Mouse (Mus musculus) midbrain, embryonic 10.5 days (tissue): Measurements from ENCODE around the gene Kif18b. TPM values are rescaled to one million over a fixed set of nuclear protein-coding genes. Genes with fewer than 3 reads are reported as not detected.

Experiments used
- DNase-seq: peaks from one replicate; pipeline ENCODE4 v3.0.0-alpha.2; 2017; ENCODE audit warnings: low spot score
- H3K27ac ChIP-seq: fragments of 300-500 bp; sonication (generic); replicated peaks from 2 replicates; pipeline ENCODE4 v1.5.1; 2016; ENCODE audit warnings: mild to moderate bottlenecking
- H3K27me3 ChIP-seq: fragments of 300-500 bp; sonication (generic); 2 replicates; pipeline ENCODE4 v1.6.1; 2016; ENCODE audit warnings: low read depth, mild to moderate bottlenecking; ENCODE audit not compliant: poor library complexity, severe bottlenecking
- H3K36me3 ChIP-seq: fragments of 300-500 bp; sonication (generic); 2 replicates; pipeline ENCODE4 v1.6.1; 2016; ENCODE audit warnings: mild to moderate bottlenecking, moderate library complexity
- H3K4me1 ChIP-seq: fragments of 300-500 bp; sonication (generic); 2 replicates; pipeline ENCODE4 v1.6.1; 2016
- H3K4me3 ChIP-seq: fragments of 300-500 bp; sonication (generic); 2 replicates; pipeline ENCODE4 v1.5.1; 2016; ENCODE audit warnings: mild to moderate bottlenecking, moderate library complexity
- H3K9me3 ChIP-seq: fragments of 300-500 bp; sonication (generic); replicated peaks from 2 replicates; pipeline ENCODE4 v1.6.1; 2016; ENCODE audit warnings: mild to moderate bottlenecking
- WGBS: fragments of 180-500 bp; shearing (Covaris S2); methylation state at CpG from one replicate; pipeline ENCODE4 v1.1.7; 2016; 5-methylcytosine and 5-hydroxymethylcytosine counted together
- polyA plus RNA-seq: library from polyadenylated mRNA; unstranded; fragments of >200 nt; fragmentation: Nextera tagmentation; extraction: Ambion mirVana; gene quantifications from 2 replicates; pipeline ENCODE4 v1.2.1, GENCODE M21; 2016

The Kif18b gene
- polyA plus RNA-seq, result 12.4 and 14.0 TPM in 2 replicates

DNA sequence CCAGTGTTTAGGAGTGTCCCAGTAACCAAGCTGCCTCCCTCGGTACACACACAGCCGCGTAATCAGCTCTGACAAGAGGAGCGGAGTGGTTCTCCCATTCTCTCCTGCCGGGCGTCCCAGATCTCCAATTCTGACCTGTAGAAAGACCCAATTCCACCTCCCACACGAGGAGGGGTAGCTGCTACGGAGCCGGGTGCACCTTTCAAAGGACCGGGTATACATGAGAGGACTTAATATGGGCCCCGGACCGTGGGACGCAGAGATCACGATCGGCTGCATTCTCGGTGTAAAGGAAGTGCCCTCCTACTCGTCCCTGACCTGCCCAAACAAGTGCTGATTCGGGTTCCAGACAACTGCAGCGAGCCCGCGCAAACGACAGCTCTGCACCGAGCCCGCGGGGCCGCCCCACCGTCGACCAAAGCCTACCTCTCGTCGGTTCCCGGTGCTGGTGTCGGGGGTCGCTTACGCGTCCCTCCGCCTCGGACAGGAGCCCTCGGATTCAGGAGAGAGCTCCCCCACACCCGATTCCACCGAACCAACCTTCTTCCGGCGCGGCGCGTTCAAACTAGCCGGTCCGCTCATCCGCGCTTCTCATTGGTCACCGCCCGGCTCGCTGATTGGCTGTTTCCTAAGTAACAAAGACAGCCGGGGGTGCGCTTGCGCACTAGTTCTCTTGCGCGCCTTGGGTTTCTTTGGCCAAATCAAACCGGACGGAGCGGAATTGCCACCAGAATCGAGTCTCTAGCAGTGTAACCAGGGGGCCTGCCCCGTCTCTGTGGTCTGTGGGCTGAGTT is at the start of gene Kif18b:
Gene Kif18b (minus strand): TSS at position 568 of the 794 bp plus-strand sequence.
- DNase-seq, result peak; percentile 99
- Histone ChIP-seq H3K4me3 (peak within 1 kb of the TSS; percentile 93), H3K4me1 (peaks cover 42% of the 10 kb centered on the region), H3K27me3 (peaks cover 3% of the 10 kb centered on the region; the same call in 1 of the 2 replicates), H3K36me3 (peaks cover 34% of the 10 kb centered on the region), H3K9me3 (no peaks in the 10 kb centered on the region), H3K27ac (peak within 1 kb of the TSS; percentile 96)
- under 1% methylated on average over 62 of the region's 62 CpGs for WGBS

DNA sequence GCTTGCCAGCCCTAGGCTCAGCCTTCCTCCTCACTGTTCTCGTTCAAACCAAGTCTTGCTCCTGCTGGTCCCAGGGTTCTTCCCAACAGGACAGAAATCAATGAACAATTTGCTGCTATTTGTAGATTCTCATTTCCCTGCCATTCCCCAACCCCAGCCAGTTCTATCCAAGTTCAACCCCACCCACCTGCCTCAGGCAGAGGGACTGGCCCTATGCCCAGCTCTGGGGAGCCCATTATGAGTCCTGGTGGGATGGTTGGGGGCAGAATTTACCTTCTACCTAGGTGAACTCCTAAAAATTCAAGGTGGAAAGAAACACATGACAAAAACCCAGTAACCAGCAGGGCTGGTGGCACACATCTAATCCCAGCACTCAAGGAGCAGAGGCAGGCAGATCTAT is 47.4 kb upstream of the Kif18b start:
- peaks cover 44% of the 10 kb centered on the region for H3K27me3 ChIP-seq
- no peak overlapping the region for H3K4me3 ChIP-seq
- WGBS, result 71% methylated on average over 1 of the region's 1 CpGs
- H3K4me1 ChIP-seq, result 0 out of 2 replicates have a peak, but pooled peaks cover 5% of the 10 kb centered on the region
- no peaks in the 10 kb centered on the region for H3K9me3 ChIP-seq
- no peak for DNase-seq
- H3K36me3 ChIP-seq, result no peaks in the 10 kb centered on the region
- H3K27ac ChIP-seq, result no peak overlapping the region

DNA sequence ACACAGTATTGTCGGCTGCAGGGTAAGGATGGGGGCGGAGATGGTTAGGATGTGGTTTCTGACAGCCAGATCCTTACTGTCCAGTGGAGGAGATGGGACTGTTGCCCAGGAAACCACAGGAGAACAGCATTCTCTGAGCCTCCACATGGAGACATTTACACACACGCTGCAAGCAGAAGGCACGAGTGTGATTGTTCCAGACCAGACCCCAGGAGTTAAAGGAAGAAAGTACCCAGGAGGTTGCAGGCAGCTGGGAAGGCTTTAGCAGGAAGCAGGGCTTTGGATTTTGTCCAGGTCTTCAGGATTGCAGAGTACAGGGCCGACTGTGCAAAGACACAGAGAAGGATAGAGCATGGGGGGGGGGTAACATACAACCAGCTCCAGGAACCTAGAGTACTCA is 46.7 kb upstream of the Kif18b start:
- Histone ChIP-seq H3K4me1 (peaks cover 7% of the 10 kb centered on the region; the same call in 1 of the 2 replicates), H3K36me3 (no peaks in the 10 kb centered on the region), H3K9me3 (no peaks in the 10 kb centered on the region), H3K4me3 (no peak overlapping the region), H3K27me3 (peaks cover 49% of the 10 kb centered on the region), H3K27ac (no peak overlapping the region)
- WGBS, result 67% methylated on average over 5 of the region's 5 CpGs
- DNase-seq, result no peak

DNA sequence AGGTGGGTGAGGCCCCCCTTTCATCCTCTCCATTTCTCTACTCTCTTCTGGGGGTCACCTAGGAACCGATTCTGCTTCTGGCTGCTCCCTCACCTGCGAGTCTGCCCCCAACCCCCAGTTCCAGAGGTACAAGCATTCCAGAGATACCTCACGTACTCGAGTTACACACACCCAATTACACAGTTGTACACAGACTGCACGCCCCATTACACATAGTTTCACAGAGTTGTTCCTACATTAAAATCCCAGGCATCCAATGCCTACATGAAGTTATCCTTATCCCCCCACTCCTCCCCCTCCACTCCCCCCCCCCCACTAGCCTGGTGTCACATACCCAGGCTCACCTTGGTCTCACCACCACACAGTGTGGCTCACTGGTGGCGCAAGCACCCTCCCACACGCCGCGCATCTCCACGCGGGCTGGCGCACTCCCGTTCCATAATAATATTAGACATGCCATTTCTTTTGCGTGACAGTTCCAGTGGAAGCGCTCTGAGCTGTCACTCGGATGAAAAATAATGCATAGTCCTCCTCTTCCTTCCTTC is 39.7 kb upstream of the Kif18b start:
- DNase-seq, result no peak
- WGBS, result 75% methylated on average over 16 of the region's 16 CpGs
- H3K4me3 ChIP-seq, result no peak overlapping the region; the same call in 1 of the 2 replicates
- H3K27me3 ChIP-seq, result peaks cover 47% of the 10 kb centered on the region
- peak overlapping the region; percentile 93; the same call in 1 of the 2 replicates for H3K27ac ChIP-seq
- no peaks in the 10 kb centered on the region for H3K9me3 ChIP-seq
- H3K4me1 ChIP-seq, result peaks cover 33% of the 10 kb centered on the region
- no peaks in the 10 kb centered on the region for H3K36me3 ChIP-seq

DNA sequence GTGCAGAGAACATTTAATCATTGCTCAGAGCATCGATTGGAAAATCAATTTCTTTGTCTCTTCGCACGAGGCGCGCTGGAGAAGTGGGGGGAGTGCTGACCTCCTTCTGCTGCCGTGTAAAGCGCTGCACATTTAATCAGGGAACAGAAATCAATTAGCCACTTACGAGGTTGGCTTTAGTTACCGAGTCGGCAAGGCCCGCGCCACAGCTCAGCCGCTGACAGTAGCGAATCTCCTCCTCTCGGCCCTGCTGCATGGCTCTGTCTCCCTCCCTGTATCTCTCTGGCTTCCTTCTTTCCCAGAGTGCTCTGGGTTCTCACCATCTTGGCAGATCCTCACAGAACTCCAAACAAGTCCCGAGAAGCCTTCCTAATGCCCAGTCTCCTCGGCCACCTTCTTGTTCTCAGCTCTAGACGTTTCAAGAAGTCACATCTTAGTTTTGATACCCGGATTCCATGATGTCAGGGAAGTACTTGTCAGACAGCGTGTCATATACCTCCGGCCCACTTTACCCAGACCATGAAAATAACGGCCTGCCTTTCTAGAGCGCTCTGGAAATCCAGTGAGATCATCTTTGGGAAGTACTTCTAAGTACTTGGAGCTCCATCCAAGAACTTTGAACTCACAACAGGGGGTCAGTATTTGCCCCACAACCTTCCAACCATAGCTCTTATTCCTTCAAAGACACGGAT is 39.1 kb upstream of the Kif18b start:
- Histone ChIP-seq H3K9me3 (no peaks in the 10 kb centered on the region), H3K36me3 (no peaks in the 10 kb centered on the region), H3K4me3 (peak overlapping the region; percentile 50), H3K4me1 (peaks cover 33% of the 10 kb centered on the region), H3K27ac (peak overlapping the region; percentile 93), H3K27me3 (peaks cover 46% of the 10 kb centered on the region)
- WGBS, result 18% methylated on average over 24 of the region's 24 CpGs
- peak; percentile 34 for DNase-seq

DNA sequence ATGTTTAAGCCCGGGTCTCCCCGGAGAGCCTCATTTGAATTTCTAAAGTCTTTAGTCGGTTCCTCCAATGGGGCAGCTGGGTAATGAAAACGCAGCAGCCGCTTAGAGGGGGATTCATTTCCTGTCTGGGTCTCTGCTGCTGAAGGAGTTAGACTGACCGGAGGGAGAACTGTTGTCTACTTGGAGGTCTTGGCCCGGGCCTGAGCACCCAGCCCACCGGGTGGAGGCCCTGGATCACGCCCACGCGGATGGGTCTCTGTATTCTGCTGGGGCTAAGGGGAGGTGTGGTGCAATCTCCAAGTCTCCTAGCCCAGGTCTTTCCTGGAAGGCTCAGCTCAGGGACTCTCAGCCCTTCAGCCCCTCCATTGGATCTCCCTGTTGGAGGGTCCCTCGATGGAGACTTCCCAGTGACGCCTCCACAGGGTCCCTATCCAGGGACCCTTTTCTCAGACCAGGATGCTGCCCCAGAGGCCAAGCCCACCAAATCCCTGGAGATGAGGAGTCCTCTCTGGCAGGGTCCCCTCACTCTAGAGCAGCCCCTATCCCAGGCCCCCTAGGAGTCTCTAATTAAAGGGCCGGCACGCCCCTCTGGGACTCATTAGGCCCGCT is 38.4 kb upstream of the Kif18b start:
- WGBS, result 1% methylated on average over 16 of the region's 16 CpGs
- Histone ChIP-seq H3K27me3 (peaks cover 39% of the 10 kb centered on the region), H3K4me3 (peak overlapping the region; percentile 50)

DNA sequence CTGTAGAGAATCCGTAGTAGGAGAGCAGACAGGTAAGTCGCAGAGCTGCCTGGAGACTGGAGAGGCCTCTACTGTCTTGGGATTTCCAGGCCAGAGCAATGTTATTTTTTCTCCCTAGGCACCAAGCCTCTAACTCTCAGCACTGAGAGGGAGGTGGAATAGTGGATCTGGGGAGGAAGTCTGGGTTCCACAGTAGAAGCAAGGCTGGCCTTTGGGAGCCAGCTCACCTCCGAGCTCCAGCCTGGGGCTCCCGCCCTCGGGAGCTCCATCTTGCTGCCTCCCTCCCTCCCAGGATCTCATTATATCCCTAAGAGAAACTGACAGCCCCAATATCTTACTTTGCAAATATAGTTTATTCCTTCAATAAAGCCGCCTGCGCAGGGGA is 37.9 kb upstream of the Kif18b start:
- Histone ChIP-seq H3K27ac (peak overlapping the region; percentile 93), H3K4me1 (peaks cover 36% of the 10 kb centered on the region), H3K9me3 (no peaks in the 10 kb centered on the region), H3K27me3 (peaks cover 37% of the 10 kb centered on the region), H3K36me3 (no peaks in the 10 kb centered on the region), H3K4me3 (peak overlapping the region; percentile 50)
- WGBS, result 18% methylated on average over 7 of the region's 7 CpGs
- DNase-seq, result no peak

More for the DNA sequence above, 38.4 kb upstream of the Kif18b start:
- Histone ChIP-seq H3K9me3 (no peaks in the 10 kb centered on the region), H3K4me1 (peaks cover 33% of the 10 kb centered on the region), H3K27ac (peak overlapping the region; percentile 93), H3K36me3 (no peaks in the 10 kb centered on the region)
- peak; percentile 71 for DNase-seq

DNA sequence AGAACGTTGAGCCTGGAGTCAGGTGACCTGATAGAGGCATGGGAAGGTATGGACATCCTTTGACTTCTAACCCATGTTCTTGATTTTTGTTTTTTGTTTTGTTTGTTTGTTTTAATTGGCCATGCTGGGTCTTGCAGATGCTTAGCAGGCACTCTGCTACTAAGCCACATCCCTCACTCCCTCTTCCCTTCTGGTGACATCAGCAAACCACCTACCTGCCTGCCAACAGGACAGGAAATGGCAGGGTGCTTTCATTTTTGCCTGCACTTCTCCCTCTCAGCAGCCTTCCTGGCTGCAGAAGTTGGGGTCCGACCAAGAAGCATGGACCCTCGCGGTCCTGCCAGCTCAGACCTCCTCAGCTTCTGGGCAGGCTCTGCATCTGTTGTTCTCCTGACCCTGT is 36.2 kb upstream of the Kif18b start:
- H3K27me3 ChIP-seq, result peaks cover 32% of the 10 kb centered on the region
- H3K4me3 ChIP-seq, result no peak overlapping the region
- DNase-seq, result no peak
- peaks cover 47% of the 10 kb centered on the region for H3K4me1 ChIP-seq
- H3K9me3 ChIP-seq, result no peaks in the 10 kb centered on the region
- 93% methylated on average over 4 of the region's 4 CpGs for WGBS
- H3K27ac ChIP-seq, result no peak overlapping the region
- no peaks in the 10 kb centered on the region for H3K36me3 ChIP-seq

DNA sequence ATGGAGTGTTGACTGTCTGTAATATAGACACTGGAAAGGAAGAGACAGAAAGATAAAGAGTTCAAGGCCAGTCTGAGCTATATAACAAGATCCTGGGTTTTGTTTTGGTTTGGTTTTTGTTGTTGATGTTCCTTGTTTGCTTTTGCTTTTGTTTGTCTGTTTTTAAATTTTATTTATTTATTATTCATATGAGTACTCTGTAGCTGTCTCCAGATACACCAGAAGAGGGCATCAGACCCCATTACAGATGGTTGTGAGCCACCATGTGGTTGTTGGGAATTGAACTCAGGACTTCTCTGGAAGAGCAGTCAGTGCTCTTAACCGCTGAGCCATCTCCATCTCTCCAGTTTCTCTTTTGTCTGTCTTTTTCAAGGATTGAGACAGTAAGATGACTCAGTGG is 33.9 kb upstream of the Kif18b start:
- peaks cover 29% of the 10 kb centered on the region for H3K27me3 ChIP-seq
- H3K36me3 ChIP-seq, result no peaks in the 10 kb centered on the region
- no peak overlapping the region for H3K4me3 ChIP-seq
- no peaks in the 10 kb centered on the region for H3K9me3 ChIP-seq
- WGBS, result 85% methylated on average over 1 of the region's 1 CpGs
- peaks cover 36% of the 10 kb centered on the region for H3K4me1 ChIP-seq
- no peak overlapping the region for H3K27ac ChIP-seq
- DNase-seq, result no peak

DNA sequence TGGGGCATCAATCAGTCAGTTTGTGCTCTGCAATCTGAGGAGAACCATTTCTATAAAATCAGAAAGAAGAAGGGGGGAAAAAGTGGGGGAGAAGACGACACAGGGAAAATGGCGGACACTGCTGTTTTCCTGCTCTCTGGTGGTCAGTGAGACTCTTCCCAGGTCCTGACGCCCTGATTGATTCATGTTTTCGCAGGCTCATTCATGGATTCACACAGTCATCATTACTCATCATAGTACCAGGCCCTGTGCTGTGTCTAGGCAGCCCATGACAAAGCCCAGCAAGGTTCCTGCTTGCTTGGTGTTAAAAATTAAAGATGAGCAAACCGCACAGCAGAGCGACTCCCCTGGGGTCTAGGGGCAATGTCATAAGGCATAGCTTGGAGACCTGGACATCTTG is 33.5 kb upstream of the Kif18b start:
- Histone ChIP-seq H3K9me3 (no peaks in the 10 kb centered on the region), H3K27me3 (peaks cover 31% of the 10 kb centered on the region), H3K36me3 (no peaks in the 10 kb centered on the region), H3K4me3 (no peak overlapping the region), H3K27ac (no peak overlapping the region), H3K4me1 (peaks cover 33% of the 10 kb centered on the region)
- DNase-seq, result no peak
- 88% methylated on average over 6 of the region's 6 CpGs for WGBS

DNA sequence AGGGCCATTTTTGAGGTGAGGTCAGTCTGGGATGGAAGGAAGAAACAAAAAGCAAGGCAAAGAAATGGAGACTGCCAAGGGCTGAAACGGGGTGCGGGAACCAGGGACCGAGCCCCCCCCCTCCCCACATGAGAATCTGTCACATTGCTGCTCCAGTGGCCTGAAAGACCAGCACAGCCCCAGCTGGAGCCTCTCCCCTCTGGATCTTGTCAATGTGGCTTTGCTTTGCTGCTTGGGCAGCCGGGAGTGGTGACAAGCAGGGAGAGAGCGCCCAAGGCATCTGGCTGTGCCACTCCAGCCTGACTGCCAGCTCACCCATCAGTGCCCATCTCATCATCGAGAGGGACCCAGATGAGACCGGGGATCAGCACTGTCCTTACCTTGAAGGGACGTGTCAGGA is 32.8 kb upstream of the Kif18b start:
- 79% methylated on average over 8 of the region's 8 CpGs for WGBS
- DNase-seq, result no peak
- Histone ChIP-seq H3K4me1 (peaks cover 33% of the 10 kb centered on the region), H3K9me3 (no peaks in the 10 kb centered on the region), H3K36me3 (no peaks in the 10 kb centered on the region), H3K4me3 (no peak overlapping the region), H3K27me3 (peaks cover 38% of the 10 kb centered on the region), H3K27ac (peak overlapping the region; percentile 75; the same call in 1 of the 2 replicates)

DNA sequence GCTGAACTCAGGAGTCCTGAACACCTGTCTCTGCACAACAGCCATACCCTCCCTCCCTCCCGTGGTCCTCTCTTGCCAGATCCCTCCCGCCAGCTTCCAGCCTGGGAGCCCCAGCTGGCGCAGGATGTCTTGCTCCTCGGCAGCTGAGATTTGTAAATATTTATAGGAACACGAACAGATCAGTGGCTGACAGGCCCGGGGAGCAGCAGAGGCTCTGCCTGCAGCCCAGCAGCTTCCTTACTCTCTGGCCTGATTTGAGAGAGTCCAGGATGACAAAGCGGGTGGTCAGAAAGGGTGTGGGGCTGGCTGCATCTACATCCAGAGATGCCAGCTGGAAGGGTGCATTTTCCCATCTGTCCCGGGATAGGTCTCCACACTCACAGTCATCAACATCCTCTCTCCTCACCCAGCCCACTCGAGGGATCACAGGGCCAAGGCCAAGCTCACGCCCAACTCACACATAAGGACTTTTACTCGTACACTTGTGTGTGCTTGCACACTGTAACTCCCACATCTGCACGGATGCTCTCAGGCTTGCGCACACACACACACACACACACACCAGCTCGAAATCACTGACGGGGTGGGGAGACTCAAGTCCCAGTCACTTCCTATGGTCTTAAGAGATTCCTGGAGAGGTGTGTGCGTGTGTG is 32.2 kb upstream of the Kif18b start:
- H3K4me3 ChIP-seq, result no peak overlapping the region
- 61% methylated on average over 16 of the region's 16 CpGs for WGBS
- no peaks in the 10 kb centered on the region for H3K36me3 ChIP-seq
- peak overlapping the region; percentile 75 for H3K27ac ChIP-seq
- no peaks in the 10 kb centered on the region for H3K9me3 ChIP-seq
- DNase-seq, result peak; percentile 28
- peaks cover 44% of the 10 kb centered on the region for H3K27me3 ChIP-seq
- H3K4me1 ChIP-seq, result peaks cover 37% of the 10 kb centered on the region
